In genomic region chr2:174299091-174299770, GRCm38 (mm10) we compare ENCODE assay signal across 8 mouse cellular contexts. TPM values are rescaled to one million over a fixed set of nuclear protein-coding genes. Genes with fewer than 3 reads are reported as not detected.
DNase-seq lines count a peak whose midpoint lies in the region; ATAC-seq lines count a peak whose summit lies in the region.

No protein-coding gene starts in this region.

- H3K27me3 ChIP-seq in kidney, embryonic 15.5 days = peaks cover 49% of the 10 kb centered on the region
- H3K27me3 ChIP-seq in embryonic facial prominence, embryonic 14.5 days (replicated peaks; ENCODE audit: control insufficient read depth, insufficient read depth, low read length) = peaks cover 34% of the 10 kb centered on the region
- peaks cover 27% of the 10 kb centered on the region for H3K27me3 ChIP-seq in intestine, embryonic 14.5 days (replicated peaks; ENCODE audit: control insufficient read depth, insufficient read depth, low read length)
- peaks cover 13% of the 10 kb centered on the region for H3K27me3 ChIP-seq in midbrain, embryonic 16.5 days (ENCODE audit: control insufficient read depth, insufficient read depth, low read depth, low read length)

- no peak for ATAC-seq in kidney, embryonic 15.5 days (replicated peaks; ENCODE audit: low FRiP score)
- no peak for ATAC-seq in embryonic facial prominence, embryonic 14.5 days (ENCODE audit: low read depth)
- no peak for ATAC-seq in intestine, embryonic 14.5 days (replicated peaks; ENCODE audit: low FRiP score, low TSS enrichment, low read depth)
- ATAC-seq in midbrain, embryonic 16.5 days = no peak
- ATAC-seq in monocyte, adult 5-6 weeks (replicated peaks; ENCODE audit: insufficient number of reproducible peaks, low FRiP score, low TSS enrichment, poor library complexity, severe bottlenecking) = no peak

- peaks cover 42% of the 10 kb centered on the region for H3K4me1 ChIP-seq in kidney, embryonic 15.5 days
- no peaks in the 10 kb centered on the region for H3K4me1 ChIP-seq in embryonic facial prominence, embryonic 14.5 days (ENCODE audit: control insufficient read depth, insufficient read depth, low read length)
- no peaks in the 10 kb centered on the region for H3K4me1 ChIP-seq in intestine, embryonic 14.5 days (replicated peaks; ENCODE audit: control insufficient read depth, insufficient read depth, low read length)
- peaks cover 15% of the 10 kb centered on the region for H3K4me1 ChIP-seq in midbrain, embryonic 16.5 days (ENCODE audit: control insufficient read depth, insufficient read depth, low read length)

- peak overlapping the region; percentile 63 for H3K4me2 ChIP-seq in kidney, embryonic 15.5 days
- peak overlapping the region; percentile 57 for H3K4me2 ChIP-seq in embryonic facial prominence, embryonic 14.5 days (ENCODE audit: low read depth, low read length)
- H3K4me2 ChIP-seq in intestine, embryonic 14.5 days (ENCODE audit: low read length) = peak overlapping the region; percentile 50
- peak overlapping the region; percentile 53 for H3K4me2 ChIP-seq in midbrain, embryonic 16.5 days (ENCODE audit: low read length)

- H3K9ac ChIP-seq in kidney, embryonic 15.5 days = peak overlapping the region; percentile 24; the same call in 1 of the 2 replicates
- H3K9ac ChIP-seq in embryonic facial prominence, embryonic 14.5 days (ENCODE audit: low read depth, low read length) = peak overlapping the region; percentile 55
- 0 out of 2 replicates have a peak overlapping the region, but pooled peaks have one; percentile 10 for H3K9ac ChIP-seq in intestine, embryonic 14.5 days (ENCODE audit: low read length)
- H3K9ac ChIP-seq in midbrain, embryonic 16.5 days (ENCODE audit: low read depth, low read length) = no peak overlapping the region

- H3K27ac ChIP-seq in kidney, embryonic 15.5 days = no peak overlapping the region
- no peak overlapping the region for H3K27ac ChIP-seq in embryonic facial prominence, embryonic 14.5 days (replicated peaks; ENCODE audit: low read depth, low read length)
- no peak overlapping the region for H3K27ac ChIP-seq in intestine, embryonic 14.5 days (ENCODE audit: low read depth)
- no peak overlapping the region for H3K27ac ChIP-seq in midbrain, embryonic 16.5 days (ENCODE audit: low read length)

- H3K36me3 ChIP-seq in kidney, embryonic 15.5 days = peaks cover 19% of the 10 kb centered on the region
- H3K36me3 ChIP-seq in embryonic facial prominence, embryonic 14.5 days (ENCODE audit: control insufficient read depth, insufficient read depth, low read length) = peaks cover 53% of the 10 kb centered on the region
- no peaks in the 10 kb centered on the region for H3K36me3 ChIP-seq in intestine, embryonic 14.5 days (ENCODE audit: control insufficient read depth, insufficient read depth, low read length)
- no peaks in the 10 kb centered on the region for H3K36me3 ChIP-seq in midbrain, embryonic 16.5 days (ENCODE audit: control insufficient read depth, insufficient read depth, low read length)

- WGBS in kidney, embryonic 15.5 days = 49% methylated on average over 48 of the region's 48 CpGs
- 51% methylated on average over 30 of the region's 48 CpGs for WGBS in embryonic facial prominence, embryonic 14.5 days
- 53% methylated on average over 48 of the region's 48 CpGs for WGBS in intestine, embryonic 14.5 days
- WGBS in midbrain, embryonic 16.5 days = 52% methylated on average over 43 of the region's 48 CpGs

- H3K9me3 ChIP-seq in kidney, embryonic 15.5 days (replicated peaks) = peaks cover 58% of the 10 kb centered on the region
- peaks cover 69% of the 10 kb centered on the region for H3K9me3 ChIP-seq in embryonic facial prominence, embryonic 14.5 days (ENCODE audit: control insufficient read depth, low read length)
- H3K9me3 ChIP-seq in intestine, embryonic 14.5 days (ENCODE audit: control insufficient read depth, low read length) = peaks cover 64% of the 10 kb centered on the region
- peaks cover 36% of the 10 kb centered on the region for H3K9me3 ChIP-seq in midbrain, embryonic 16.5 days (replicated peaks; ENCODE audit: control insufficient read depth, low read length, poor library complexity, severe bottlenecking)

- H3K4me3 ChIP-seq in kidney, embryonic 15.5 days (replicated peaks) = peak overlapping the region; percentile 40
- peak overlapping the region; percentile 39 for H3K4me3 ChIP-seq in embryonic facial prominence, embryonic 14.5 days (ENCODE audit: low read depth, low read length)
- H3K4me3 ChIP-seq in intestine, embryonic 14.5 days (ENCODE audit: low read depth, low read length) = peak overlapping the region; percentile 35
- H3K4me3 ChIP-seq in midbrain, embryonic 16.5 days (ENCODE audit: low read depth, low read length) = peak overlapping the region; percentile 24

- DNase-seq in kidney, postnatal 14 days = no peak
- DNase-seq in embryonic facial prominence, embryonic 14.5 days (ENCODE audit: low spot score) = no peak
- no peak for DNase-seq in intestine, embryonic 14.5 days (ENCODE audit: low spot score)
- DNase-seq in adrenal gland, adult 8-10 months = no peak
- DNase-seq in layer of hippocampus, adult 18-20 months (ENCODE audit: low spot score in 2 of 2) = no peak

RNA-seq across cellular contexts. Expression of gene Gnas, which starts 15.1 kb away (rescaled TPM):
- 1,546 and 1,642 TPM in 2 replicates for polyA plus RNA-seq in kidney, embryonic 15.5 days (2015; fragmentation: Nextera tagmentation; extraction: Ambion mirVana)
- 2,600 and 2,666 TPM in 2 replicates for polyA plus RNA-seq in embryonic facial prominence, embryonic 14.5 days (2014; fragmentation: Nextera tagmentation; extraction: Ambion mirVana)
- 1,658 and 1,793 TPM in 2 replicates for polyA plus RNA-seq in intestine, embryonic 14.5 days (2014; fragmentation: Nextera tagmentation; extraction: Ambion mirVana)
- polyA plus RNA-seq in midbrain, embryonic 16.5 days (2015; fragmentation: Nextera tagmentation; extraction: Ambion mirVana) = 1,445 and 1,454 TPM in 2 replicates
- 1,000 to 10,000 TPM; 2,052 to 2,625 (median 2,313) TPM for total RNA-seq in adrenal gland, adult 8-10 months (2022)
- total RNA-seq in layer of hippocampus, adult 18-20 months (2021) = 1,000 to 10,000 TPM; 1,915 to 1,929 TPM
- 224 to 349 TPM (median 269 TPM) in 3 replicates for total RNA-seq in monocyte, adult 5-6 weeks (2017)

RNA-seq across cellular contexts. Expression of gene Gm20721, which starts 47.3 kb away (rescaled TPM):
- 13.1 and 15.7 TPM in 2 replicates for polyA plus RNA-seq in kidney, embryonic 15.5 days (2015; fragmentation: Nextera tagmentation; extraction: Ambion mirVana)
- polyA plus RNA-seq in embryonic facial prominence, embryonic 14.5 days (2014; fragmentation: Nextera tagmentation; extraction: Ambion mirVana) = 15.1 and 18.1 TPM in 2 replicates
- 8.2 and 12.6 TPM in 2 replicates for polyA plus RNA-seq in intestine, embryonic 14.5 days (2014; fragmentation: Nextera tagmentation; extraction: Ambion mirVana)
- 11.1 and 15.0 TPM in 2 replicates for polyA plus RNA-seq in midbrain, embryonic 16.5 days (2015; fragmentation: Nextera tagmentation; extraction: Ambion mirVana)
- total RNA-seq in adrenal gland, adult 8-10 months (2022) = 1 to 10 TPM; 1.6 to 2.7 (median 2.3) TPM
- total RNA-seq in layer of hippocampus, adult 18-20 months (2021) = 1 to 10 TPM; 3.1 to 3.2 TPM
- 8.0 to 16.0 TPM (median 12.4 TPM) in 3 replicates for total RNA-seq in monocyte, adult 5-6 weeks (2017)
